Mouse (Mus musculus): ENCODE data around the gene Lrrc75a.

Gene Lrrc75a

GRCm38 (mm10) chr11:62554934-62555517 is 93.3 kb downstream of the Lrrc75a start:
- no peak for DNase-seq (ENCODE audit: low read depth)

Data from naive thymus-derived CD4-positive, alpha-beta T cell, adult 2 months (primary cell).